Mouse (Mus musculus): ENCODE results near the gene Adh6a. TPM values are rescaled to one million over a fixed set of nuclear protein-coding genes. Genes with fewer than 3 reads are reported as not detected.

The Adh6a gene
- polyA plus RNA-seq (2015; fragmentation: Nextera tagmentation; extraction: Ambion mirVana) = 0.40 TPM in 1 of 2 replicates, not detected in the other

- ATAC-seq (ENCODE audit: insufficient number of reproducible peaks, low FRiP score, low TSS enrichment, low read depth) = no peak
- Histone ChIP-seq H3K4me1 (no peaks in the 10 kb centered on the region), H3K27me3 (no peaks in the 10 kb centered on the region), H3K9me3 (replicated peaks) (no peaks in the 10 kb centered on the region), H3K4me3 (replicated peaks) (no peak within 1 kb of the TSS), H3K27ac (replicated peaks) (no peak within 1 kb of the TSS), H3K9ac (no peak within 1 kb of the TSS), H3K36me3 (no peaks in the 10 kb centered on the region), H3K4me2 (replicated peaks) (no peak within 1 kb of the TSS)
- 87% methylated on average over 5 of the region's 5 CpGs for WGBS
Observed at GRCm38 (mm10) chr3:138312965-138313364, at the start of gene Adh6a. Gene Adh6a (plus strand): TSS chr3:138313286.

GRCm38 (mm10) chr3:138264648-138265047, 48.4 kb upstream of the Adh6a start:
- Histone ChIP-seq H3K9me3 (replicated peaks) (no peaks in the 10 kb centered on the region), H3K9ac (no peak overlapping the region), H3K4me1 (no peaks in the 10 kb centered on the region), H3K27me3 (no peaks in the 10 kb centered on the region), H3K4me2 (replicated peaks) (no peak overlapping the region), H3K36me3 (no peaks in the 10 kb centered on the region), H3K4me3 (replicated peaks) (no peak overlapping the region), H3K27ac (replicated peaks) (no peak overlapping the region)
- no peak for ATAC-seq (ENCODE audit: insufficient number of reproducible peaks, low FRiP score, low TSS enrichment, low read depth)
- WGBS = 56% methylated on average over 3 of the region's 3 CpGs

GRCm38 (mm10) chr3:138270507-138270906, 42.6 kb upstream of the Adh6a start:
- no peak overlapping the region for H3K9ac ChIP-seq
- no peak for ATAC-seq (ENCODE audit: insufficient number of reproducible peaks, low FRiP score, low TSS enrichment, low read depth)
- H3K4me1 ChIP-seq = peaks cover 4% of the 10 kb centered on the region; the same call in 1 of the 2 replicates
- no peaks in the 10 kb centered on the region for H3K27me3 ChIP-seq
- H3K27ac ChIP-seq (replicated peaks) = 0 out of 2 replicates have a peak overlapping the region, but pooled peaks have one; percentile 17
- no peak overlapping the region for H3K4me2 ChIP-seq (replicated peaks)
- no peaks in the 10 kb centered on the region for H3K36me3 ChIP-seq
- no peak overlapping the region for H3K4me3 ChIP-seq (replicated peaks)
- WGBS = 16% methylated on average over 1 of the region's 1 CpGs
- no peaks in the 10 kb centered on the region for H3K9me3 ChIP-seq (replicated peaks)

GRCm38 (mm10) chr3:138271297-138271696, 41.8 kb upstream of the Adh6a start:
- no peak overlapping the region for H3K27ac ChIP-seq (replicated peaks)
- H3K4me3 ChIP-seq (replicated peaks) = no peak overlapping the region
- no peaks in the 10 kb centered on the region for H3K27me3 ChIP-seq
- WGBS = 65% methylated on average over 2 of the region's 2 CpGs
- no peak for ATAC-seq (ENCODE audit: insufficient number of reproducible peaks, low FRiP score, low TSS enrichment, low read depth)
- H3K9me3 ChIP-seq (replicated peaks) = no peaks in the 10 kb centered on the region
- H3K4me1 ChIP-seq = peaks cover 4% of the 10 kb centered on the region; the same call in 1 of the 2 replicates
- H3K4me2 ChIP-seq (replicated peaks) = no peak overlapping the region
- no peaks in the 10 kb centered on the region for H3K36me3 ChIP-seq
- H3K9ac ChIP-seq = no peak overlapping the region

GRCm38 (mm10) chr3:138273080-138273479, 40.0 kb upstream of the Adh6a start:
- 49% methylated on average over 7 of the region's 7 CpGs for WGBS
- Histone ChIP-seq H3K36me3 (no peaks in the 10 kb centered on the region), H3K27ac (replicated peaks) (no peak overlapping the region), H3K4me3 (replicated peaks) (no peak overlapping the region), H3K4me1 (peaks cover 4% of the 10 kb centered on the region; the same call in 1 of the 2 replicates), H3K9ac (no peak overlapping the region), H3K9me3 (replicated peaks) (no peaks in the 10 kb centered on the region), H3K4me2 (replicated peaks) (no peak overlapping the region), H3K27me3 (no peaks in the 10 kb centered on the region)
- ATAC-seq (ENCODE audit: insufficient number of reproducible peaks, low FRiP score, low TSS enrichment, low read depth) = no peak

- Histone ChIP-seq H3K36me3 (no peaks in the 10 kb centered on the region), H3K4me3 (replicated peaks) (no peak overlapping the region), H3K4me2 (replicated peaks) (no peak overlapping the region), H3K27ac (replicated peaks) (no peak overlapping the region), H3K9me3 (replicated peaks) (no peaks in the 10 kb centered on the region), H3K27me3 (no peaks in the 10 kb centered on the region), H3K9ac (no peak overlapping the region), H3K4me1 (peaks cover 4% of the 10 kb centered on the region; the same call in 1 of the 2 replicates)
- WGBS = 55% methylated on average over 3 of the region's 3 CpGs
- ATAC-seq (ENCODE audit: insufficient number of reproducible peaks, low FRiP score, low TSS enrichment, low read depth) = no peak
Observed at GRCm38 (mm10) chr3:138275100-138275499, 38.0 kb upstream of the Adh6a start.

GRCm38 (mm10) chr3:138282556-138282955, 30.5 kb upstream of the Adh6a start:
- Histone ChIP-seq H3K4me2 (replicated peaks) (no peak overlapping the region), H3K4me3 (replicated peaks) (no peak overlapping the region), H3K27me3 (no peaks in the 10 kb centered on the region), H3K36me3 (no peaks in the 10 kb centered on the region), H3K27ac (replicated peaks) (no peak overlapping the region), H3K9me3 (replicated peaks) (no peaks in the 10 kb centered on the region), H3K4me1 (no peaks in the 10 kb centered on the region), H3K9ac (no peak overlapping the region)
- 88% methylated on average over 9 of the region's 9 CpGs for WGBS
- ATAC-seq (ENCODE audit: insufficient number of reproducible peaks, low FRiP score, low TSS enrichment, low read depth) = no peak

- ATAC-seq (ENCODE audit: insufficient number of reproducible peaks, low FRiP score, low TSS enrichment, low read depth) = no peak
- no peak overlapping the region for H3K4me3 ChIP-seq (replicated peaks)
Observed at GRCm38 (mm10) chr3:138283831-138284230, 29.3 kb upstream of the Adh6a start.

GRCm38 (mm10) chr3:138285986-138286385, 27.1 kb upstream of the Adh6a start:
- H3K27me3 ChIP-seq = no peaks in the 10 kb centered on the region
- no peak overlapping the region for H3K9ac ChIP-seq
- H3K36me3 ChIP-seq = no peaks in the 10 kb centered on the region
- no peak overlapping the region for H3K27ac ChIP-seq (replicated peaks)
- no peaks in the 10 kb centered on the region for H3K4me1 ChIP-seq
- WGBS = 89% methylated on average over 7 of the region's 7 CpGs
- no peak overlapping the region for H3K4me3 ChIP-seq (replicated peaks)
- no peaks in the 10 kb centered on the region for H3K9me3 ChIP-seq (replicated peaks)
- no peak for ATAC-seq (ENCODE audit: insufficient number of reproducible peaks, low FRiP score, low TSS enrichment, low read depth)
- H3K4me2 ChIP-seq (replicated peaks) = no peak overlapping the region

More at GRCm38 (mm10) chr3:138283831-138284230, 29.3 kb upstream of the Adh6a start:
- H3K27me3 ChIP-seq = no peaks in the 10 kb centered on the region
- H3K4me2 ChIP-seq (replicated peaks) = no peak overlapping the region
- H3K27ac ChIP-seq (replicated peaks) = no peak overlapping the region
- H3K36me3 ChIP-seq = no peaks in the 10 kb centered on the region
- H3K4me1 ChIP-seq = no peaks in the 10 kb centered on the region
- H3K9ac ChIP-seq = no peak overlapping the region
- no peaks in the 10 kb centered on the region for H3K9me3 ChIP-seq (replicated peaks)
- whole genome bisulfite sequencing = 85% methylated on average over 1 of the region's 1 CpGs

- Histone ChIP-seq H3K27ac (replicated peaks) (no peak overlapping the region), H3K36me3 (no peaks in the 10 kb centered on the region), H3K4me1 (no peaks in the 10 kb centered on the region), H3K4me3 (replicated peaks) (no peak overlapping the region), H3K27me3 (no peaks in the 10 kb centered on the region), H3K9me3 (replicated peaks) (no peaks in the 10 kb centered on the region), H3K4me2 (replicated peaks) (no peak overlapping the region), H3K9ac (no peak overlapping the region)
- WGBS = 82% methylated on average over 4 of the region's 4 CpGs
- ATAC-seq (ENCODE audit: insufficient number of reproducible peaks, low FRiP score, low TSS enrichment, low read depth) = no peak
Observed at GRCm38 (mm10) chr3:138287686-138288085, 25.4 kb upstream of the Adh6a start.

- Histone ChIP-seq H3K27me3 (no peaks in the 10 kb centered on the region), H3K27ac (replicated peaks) (no peak overlapping the region), H3K4me3 (replicated peaks) (no peak overlapping the region), H3K36me3 (no peaks in the 10 kb centered on the region), H3K9me3 (replicated peaks) (0 out of 2 replicates have a peak, but pooled peaks cover 3% of the 10 kb centered on the region), H3K4me1 (no peaks in the 10 kb centered on the region), H3K9ac (no peak overlapping the region), H3K4me2 (replicated peaks) (no peak overlapping the region)
- 75% methylated on average over 2 of the region's 2 CpGs for WGBS
- no peak for ATAC-seq (ENCODE audit: insufficient number of reproducible peaks, low FRiP score, low TSS enrichment, low read depth)
Observed at GRCm38 (mm10) chr3:138290672-138291071, 22.4 kb upstream of the Adh6a start.

GRCm38 (mm10) chr3:138291529-138292117, 21.5 kb upstream of the Adh6a start:
- no peak overlapping the region for H3K4me3 ChIP-seq (replicated peaks)
- H3K9me3 ChIP-seq (replicated peaks) = 0 out of 2 replicates have a peak, but pooled peaks cover 3% of the 10 kb centered on the region
- H3K27ac ChIP-seq (replicated peaks) = no peak overlapping the region
- no peaks in the 10 kb centered on the region for H3K36me3 ChIP-seq
- no peak overlapping the region for H3K9ac ChIP-seq
- WGBS = 89% methylated on average over 4 of the region's 4 CpGs
- H3K4me2 ChIP-seq (replicated peaks) = no peak overlapping the region
- no peaks in the 10 kb centered on the region for H3K4me1 ChIP-seq
- no peak for ATAC-seq (ENCODE audit: insufficient number of reproducible peaks, low FRiP score, low TSS enrichment, low read depth)
- H3K27me3 ChIP-seq = no peaks in the 10 kb centered on the region
